Mouse (Mus musculus): ENCODE results near the gene Trim39. TPM values are rescaled to one million over a fixed set of nuclear protein-coding genes. Genes with fewer than 3 reads are reported as not detected.

The Trim39 gene
- polyA plus RNA-seq, 1 experiment, result 44.3 TPM

GRCm38 (mm10) chr17:36264273-36264925, 7.6 kb downstream of the Trim39 start:
- TF ChIP-seq POLR2A (IDR thresholded peaks at IDR 0.05; ENCODE audit: control insufficient read depth, low read depth, low read length), result no peak
- TF ChIP-seq CTCF (IDR thresholded peaks at IDR 0.05; ENCODE audit: control insufficient read depth, insufficient read depth, insufficient replicate concordance, low read depth, low read length), result no peak
- Histone ChIP-seq H3K27me3 (ENCODE audit: control insufficient read depth, insufficient read depth, low read length) (no peaks in the 10 kb centered on the region), H3K4me3 (ENCODE audit: control insufficient read depth, low read depth, low read length) (no peak overlapping the region), H3K27ac (ENCODE audit: control insufficient read depth, insufficient read depth, low read depth, low read length) (no peak overlapping the region), H3K36me3 (ENCODE audit: control insufficient read depth, insufficient read depth, low read length) (peaks cover 5% of the 10 kb centered on the region), H3K4me1 (ENCODE audit: control insufficient read depth, insufficient read depth, low read length) (no peaks in the 10 kb centered on the region; the same call in 1 of the 2 replicates)

GRCm38 (mm10) chr17:36261511-36262166, 10.4 kb downstream of the Trim39 start:
- H3K4me1 ChIP-seq (ENCODE audit: control insufficient read depth, insufficient read depth, low read length), result peaks cover 6% of the 10 kb centered on the region
- H3K36me3 ChIP-seq (ENCODE audit: control insufficient read depth, insufficient read depth, low read length), result no peaks in the 10 kb centered on the region; the same call in 1 of the 2 replicates

GRCm38 (mm10) chr17:36257969-36258368, 14.1 kb downstream of the Trim39 start, which contains the start of gene Rpp21:
Gene Rpp21 (minus strand): TSS chr17:36258069.
- Histone ChIP-seq H3K4me3 (ENCODE audit: control insufficient read depth, low read depth, low read length) (peak within 1 kb of the TSS; percentile 89), H3K36me3 (ENCODE audit: control insufficient read depth, insufficient read depth, low read length) (no peaks in the 10 kb centered on the region), H3K4me1 (ENCODE audit: control insufficient read depth, insufficient read depth, low read length) (peaks cover 6% of the 10 kb centered on the region), H3K27ac (ENCODE audit: control insufficient read depth, insufficient read depth, low read depth, low read length) (peak within 1 kb of the TSS; percentile 50; the same call in 1 of the 2 replicates), H3K27me3 (ENCODE audit: control insufficient read depth, insufficient read depth, low read length) (no peaks in the 10 kb centered on the region)
- TF ChIP-seq CTCF (IDR thresholded peaks at IDR 0.05; ENCODE audit: control insufficient read depth, insufficient read depth, insufficient replicate concordance, low read depth, low read length) (no peak), POLR2A (IDR thresholded peaks at IDR 0.05; ENCODE audit: control insufficient read depth, low read depth, low read length) (no peak)

More at GRCm38 (mm10) chr17:36261511-36262166, 10.4 kb downstream of the Trim39 start:
- no peak overlapping the region for H3K4me3 ChIP-seq (ENCODE audit: control insufficient read depth, low read depth, low read length)
- no peak overlapping the region; the same call in 1 of the 2 replicates for H3K27ac ChIP-seq (ENCODE audit: control insufficient read depth, insufficient read depth, low read depth, low read length)
- TF ChIP-seq CTCF (IDR thresholded peaks at IDR 0.05; ENCODE audit: control insufficient read depth, insufficient read depth, insufficient replicate concordance, low read depth, low read length) (no peak), POLR2A (IDR thresholded peaks at IDR 0.05; ENCODE audit: control insufficient read depth, low read depth, low read length) (no peak)
- no peaks in the 10 kb centered on the region for H3K27me3 ChIP-seq (ENCODE audit: control insufficient read depth, insufficient read depth, low read length)

- TF ChIP-seq POLR2A (IDR thresholded peaks at IDR 0.05; ENCODE audit: control insufficient read depth, low read depth, low read length), result peak; percentile 61
- TF ChIP-seq CTCF (IDR thresholded peaks at IDR 0.05; ENCODE audit: control insufficient read depth, insufficient read depth, insufficient replicate concordance, low read depth, low read length), result no peak
- H3K4me1 ChIP-seq (ENCODE audit: control insufficient read depth, insufficient read depth, low read length), result peaks cover 6% of the 10 kb centered on the region
- no peaks in the 10 kb centered on the region for H3K27me3 ChIP-seq (ENCODE audit: control insufficient read depth, insufficient read depth, low read length)
- peak overlapping the region; percentile 50; the same call in 1 of the 2 replicates for H3K27ac ChIP-seq (ENCODE audit: control insufficient read depth, insufficient read depth, low read depth, low read length)
- H3K36me3 ChIP-seq (ENCODE audit: control insufficient read depth, insufficient read depth, low read length), result no peaks in the 10 kb centered on the region
- peak overlapping the region; percentile 89 for H3K4me3 ChIP-seq (ENCODE audit: control insufficient read depth, low read depth, low read length)
These were observed 14.7 kb downstream of the Trim39 start for GRCm38 (mm10) chr17:36257241-36257947.

- TF ChIP-seq POLR2A (IDR thresholded peaks at IDR 0.05; ENCODE audit: control insufficient read depth, low read depth, low read length) (no peak), CTCF (IDR thresholded peaks at IDR 0.05; ENCODE audit: control insufficient read depth, insufficient read depth, insufficient replicate concordance, low read depth, low read length) (no peak)
These were observed 18.9 kb downstream of the Trim39 start for GRCm38 (mm10) chr17:36253087-36253600.

GRCm38 (mm10) chr17:36252250-36252876, 19.7 kb downstream of the Trim39 start:
- no peak overlapping the region for H3K27ac ChIP-seq (ENCODE audit: control insufficient read depth, insufficient read depth, low read depth, low read length)
- no peak for TF ChIP-seq POLR2A (IDR thresholded peaks at IDR 0.05; ENCODE audit: control insufficient read depth, low read depth, low read length)
- TF ChIP-seq CTCF (IDR thresholded peaks at IDR 0.05; ENCODE audit: control insufficient read depth, insufficient read depth, insufficient replicate concordance, low read depth, low read length), result no peak

More at GRCm38 (mm10) chr17:36253087-36253600, 18.9 kb downstream of the Trim39 start:
- Histone ChIP-seq H3K4me1 (ENCODE audit: control insufficient read depth, insufficient read depth, low read length) (peaks cover 9% of the 10 kb centered on the region), H3K36me3 (ENCODE audit: control insufficient read depth, insufficient read depth, low read length) (no peaks in the 10 kb centered on the region), H3K4me3 (ENCODE audit: control insufficient read depth, low read depth, low read length) (no peak overlapping the region), H3K27ac (ENCODE audit: control insufficient read depth, insufficient read depth, low read depth, low read length) (no peak overlapping the region), H3K27me3 (ENCODE audit: control insufficient read depth, insufficient read depth, low read length) (no peaks in the 10 kb centered on the region)

More at GRCm38 (mm10) chr17:36252250-36252876, 19.7 kb downstream of the Trim39 start:
- Histone ChIP-seq H3K4me1 (ENCODE audit: control insufficient read depth, insufficient read depth, low read length) (peaks cover 6% of the 10 kb centered on the region), H3K4me3 (ENCODE audit: control insufficient read depth, low read depth, low read length) (no peak overlapping the region), H3K27me3 (ENCODE audit: control insufficient read depth, insufficient read depth, low read length) (no peaks in the 10 kb centered on the region), H3K36me3 (ENCODE audit: control insufficient read depth, insufficient read depth, low read length) (no peaks in the 10 kb centered on the region)

Data from testis, adult 2 months (tissue).